Mouse (Mus musculus) frontal cortex, adult 2 months (tissue): ENCODE data around the gene Gm525. TPM values are rescaled to one million over a fixed set of nuclear protein-coding genes. Genes with fewer than 3 reads are reported as not detected.
A peak's percentile ranks its signal among the peaks of the same experiment; 100 is the strongest.
"Not testable (repeated sequence)": the region's sequence is repeated elsewhere in the genome, so short reads cannot be mapped to it uniquely, and the experiment has no call there.

Experiments
- DNase-seq, 2 experiments: peaks; one replicate each; pipeline ENCODE4 v3.0.0; 2022; ENCODE audit warnings: low spot score in 1 of 2; ENCODE audit errors: extremely low spot score in 1 of 2
- polyA plus RNA-seq: library from polyadenylated mRNA; depleted of rRNA; stranded (reverse); fragments of >200 nt; gene quantifications from 2 replicates; pipeline ENCODE4 v1.2.3, GENCODE M21; 2012; rRNA removed

The Gm525 gene
- polyA plus RNA-seq = 3.0 and 3.2 TPM in 2 replicates

- no peak for DNase-seq
These were observed at the start of gene Gm525 for GRCm38 (mm10) chr11:89073541-89073940. Gene Gm525, plus strand, starts transcription at chr11:89073841.

- no peak for DNase-seq
These were observed 49.3 kb upstream of the Gm525 start for GRCm38 (mm10) chr11:89024181-89024881.

- DNase-seq = no peak
These were observed 48.0 kb upstream of the Gm525 start for GRCm38 (mm10) chr11:89025603-89026002.

- DNase-seq = no peak
These were observed 47.5 kb upstream of the Gm525 start for GRCm38 (mm10) chr11:89026117-89026516.

GRCm38 (mm10) chr11:89027955-89028361, 45.7 kb upstream of the Gm525 start:
- DNase-seq = no peak

- DNase-seq = no peak
These were observed 44.7 kb upstream of the Gm525 start for GRCm38 (mm10) chr11:89028871-89029405.

GRCm38 (mm10) chr11:89030552-89030951, 43.1 kb upstream of the Gm525 start:
- DNase-seq = no peak

GRCm38 (mm10) chr11:89031189-89031588, 42.5 kb upstream of the Gm525 start:
- no peak for DNase-seq

- DNase-seq = no peak
These were observed 39.0 kb upstream of the Gm525 start for GRCm38 (mm10) chr11:89034592-89034991.

GRCm38 (mm10) chr11:89035552-89035951, 38.1 kb upstream of the Gm525 start:
- DNase-seq = no peak

- DNase-seq = no peak
These were observed 35.1 kb upstream of the Gm525 start for GRCm38 (mm10) chr11:89038496-89038895.

GRCm38 (mm10) chr11:89039325-89039724, 34.3 kb upstream of the Gm525 start:
- DNase-seq = peak in 1 of 2 experiments; percentile 73

GRCm38 (mm10) chr11:89041073-89041472, 32.6 kb upstream of the Gm525 start:
- not testable (repeated sequence) for DNase-seq

GRCm38 (mm10) chr11:89043046-89043445, 30.6 kb upstream of the Gm525 start:
- DNase-seq = no peak

- DNase-seq = not testable (repeated sequence)
These were observed 28.1 kb upstream of the Gm525 start for GRCm38 (mm10) chr11:89045501-89045900.

GRCm38 (mm10) chr11:89046021-89046420, 27.6 kb upstream of the Gm525 start:
- DNase-seq = no peak

GRCm38 (mm10) chr11:89051767-89052166, 21.9 kb upstream of the Gm525 start:
- no peak for DNase-seq

- no peak for DNase-seq
These were observed 17.5 kb upstream of the Gm525 start for GRCm38 (mm10) chr11:89055931-89056690.

GRCm38 (mm10) chr11:89058515-89059270, 14.9 kb upstream of the Gm525 start:
- DNase-seq = peak in 1 of 2 experiments; percentile 18

- DNase-seq = peak in 1 of 2 experiments; percentile 44
These were observed 13.7 kb upstream of the Gm525 start for GRCm38 (mm10) chr11:89059919-89060422.
